Mouse (Mus musculus) testis, adult 10 weeks (tissue): ENCODE measurements around the gene Tmem141. TPM values are rescaled to one million over a fixed set of nuclear protein-coding genes. Genes with fewer than 3 reads are reported as not detected.

Source experiments
- polyA plus RNA-seq: library from polyadenylated mRNA; stranded (reverse); fragments of 350-450 nt; fragmentation: Illumina TruSeq; extraction: RNeasy Lipid Tissue Mini Kit (QIAGEN cat#74804); gene quantifications from one replicate; pipeline ENCODE4 v1.2.3, GENCODE M21; 2014; ENCODE audit warnings: low read depth, low replicate concordance

The Tmem141 gene
- 2.3 TPM for polyA plus RNA-seq

DNA sequence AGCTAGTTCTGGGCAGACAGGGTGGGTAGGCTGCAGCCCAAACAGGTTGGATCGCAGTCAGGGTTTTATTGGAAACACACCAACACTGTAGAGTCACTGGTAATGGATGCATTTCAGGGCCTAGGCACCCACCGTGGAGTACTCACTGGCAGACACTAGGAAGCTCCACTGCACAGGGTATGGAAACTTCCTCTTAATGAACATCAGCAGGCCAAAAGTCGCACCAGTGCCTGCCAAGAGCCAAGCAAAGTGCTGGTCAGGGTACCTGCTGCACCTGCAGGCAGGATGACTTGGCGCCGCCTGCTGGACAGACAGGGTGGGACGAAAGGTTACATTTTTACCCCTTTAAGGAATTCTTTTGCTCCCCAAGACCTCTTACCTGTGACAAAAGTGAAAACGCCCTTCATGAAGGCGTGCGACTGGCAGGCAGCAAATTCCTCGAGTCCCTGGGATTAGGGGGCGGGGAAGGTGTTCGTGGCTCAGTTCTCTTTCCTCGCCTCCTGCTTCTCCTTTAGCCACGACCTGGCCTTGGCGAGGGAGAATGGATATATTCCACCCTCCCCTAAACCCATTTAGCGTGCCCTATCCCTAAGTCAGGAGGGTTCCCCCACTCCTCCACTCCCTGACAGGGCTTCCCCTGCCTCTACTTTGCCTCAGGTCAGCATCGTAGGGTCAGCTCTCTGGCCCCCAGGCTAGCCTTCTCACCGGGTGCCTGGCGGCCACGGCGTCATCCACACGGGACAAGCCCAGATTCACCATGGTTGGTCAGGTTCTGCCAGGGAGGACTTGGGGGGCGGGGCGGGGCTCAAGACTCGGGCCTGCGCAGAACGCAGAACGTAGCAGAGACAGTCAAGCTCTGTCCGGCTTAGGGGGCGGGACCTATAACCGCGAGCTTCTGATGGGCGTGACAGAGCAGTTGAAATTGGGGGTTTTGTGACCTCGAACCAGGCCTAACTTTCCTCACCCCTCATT lies at the start of gene Tmem141:
Gene Tmem141, minus strand, starts transcription at position 777 of the 972 bp plus-strand sequence.

GRCm38 (mm10) chr2:25657652-25658051 lies 35.8 kb upstream of the Tmem141 start, which contains the start of gene Lcn5:
TSS of gene Lcn5 (plus strand) at chr2:25657952.

DNA sequence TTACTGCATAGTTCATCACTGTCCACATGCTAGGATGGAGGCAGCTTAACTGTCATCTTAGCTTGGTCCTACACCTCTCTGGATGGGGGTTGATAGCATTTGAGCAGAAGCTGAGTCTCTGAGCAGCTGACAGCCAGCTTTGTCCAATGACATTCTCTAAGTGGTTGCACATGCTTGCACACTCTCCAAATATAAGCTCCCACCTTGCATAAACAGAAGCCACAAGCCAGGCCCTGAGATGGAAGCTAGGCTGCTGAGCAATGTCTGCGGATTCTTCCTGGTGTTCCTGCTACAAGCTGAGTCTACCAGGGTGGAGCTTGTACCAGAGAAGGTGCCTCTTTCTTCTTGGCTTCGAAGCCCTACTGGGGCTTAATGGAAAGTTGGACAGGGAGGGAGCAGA lies 31.1 kb upstream of the Tmem141 start, which contains the start of gene Lcn8:
Gene Lcn8, plus strand, starts transcription at position 219 of the 400 bp plus-strand sequence.

GRCm38 (mm10) chr2:25627811-25628210 lies 6.0 kb upstream of the Tmem141 start, which contains the start of gene Fcna:
TSS of gene Fcna (minus strand) at chr2:25628030.

GRCm38 (mm10) chr2:25617578-25617977 lies 4.2 kb downstream of the Tmem141 start, which contains the start of gene Ccdc183:
TSS of gene Ccdc183 (minus strand) at chr2:25617678.

DNA sequence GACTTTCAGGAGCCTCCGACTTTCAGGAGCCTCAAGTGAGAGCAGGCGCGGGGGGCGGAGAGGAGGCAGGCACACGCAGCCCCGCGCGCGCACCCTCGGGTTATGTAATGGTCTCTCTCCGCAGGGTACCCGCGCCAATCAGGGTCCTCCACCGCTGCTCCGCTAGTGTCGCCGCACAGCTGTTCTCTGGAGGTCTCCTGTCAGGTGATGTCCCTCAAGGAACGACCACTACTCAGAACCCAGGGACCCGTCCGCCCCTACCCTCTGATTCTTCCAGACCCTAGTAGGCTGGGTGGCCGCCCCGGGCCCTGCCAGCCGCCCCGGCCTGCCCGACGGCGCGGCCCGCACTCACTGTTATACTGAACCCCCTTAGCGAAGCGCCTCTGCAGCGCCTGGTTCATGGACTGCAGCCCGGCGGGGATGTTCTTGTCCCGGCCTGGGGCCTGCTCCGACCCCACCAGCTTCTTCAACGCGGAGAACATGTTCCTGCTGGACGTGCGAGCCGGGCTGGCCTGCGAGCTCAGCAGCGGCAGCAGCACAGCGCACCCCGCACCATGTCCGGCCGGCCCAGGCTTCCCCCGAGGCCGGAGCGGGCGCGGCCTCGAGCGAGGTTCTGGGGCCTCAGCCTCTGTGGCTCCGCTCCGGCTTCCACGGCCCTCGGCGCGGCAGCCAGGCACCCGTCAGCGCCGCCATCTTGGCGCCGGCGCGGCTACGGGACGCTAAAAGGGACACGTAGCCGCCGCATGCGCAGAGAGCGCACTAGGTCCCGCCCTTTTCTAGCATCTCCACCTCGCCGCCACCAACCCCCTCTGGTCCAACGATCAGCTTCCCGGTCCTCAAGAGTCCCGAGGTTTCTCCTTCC lies 13.8 kb downstream of the Tmem141 start, which contains the start of gene Rabl6:
Gene Rabl6, minus strand, starts transcription at position 761 of the 862 bp plus-strand sequence.

GRCm38 (mm10) chr2:25581294-25581864 lies 40.4 kb downstream of the Tmem141 start, which contains the start of gene Ajm1:
TSS of gene Ajm1 (minus strand) at chr2:25581757.

GRCm38 (mm10) chr2:25574579-25575431 lies 47.0 kb downstream of the Tmem141 start, which contains the start of the genes Mamdc4 and Phpt1:
TSS of gene Mamdc4 (minus strand) at chr2:25574845.
TSS of gene Phpt1 (minus strand) at chr2:25575224.

Other genes with a start within 250 kb of the Tmem141 start
- gene Sapcd2, start 249.7 kb downstream of the Tmem141 start, polyA plus RNA-seq: 0.06 TPM
- 0.10 TPM for gene Entpd2, start 226.1 kb downstream of the Tmem141 start, polyA plus RNA-seq
- 0.70 TPM for gene Npdc1, start 222.7 kb downstream of the Tmem141 start, polyA plus RNA-seq
- not detected for gene Fut7, start 198.7 kb downstream of the Tmem141 start, polyA plus RNA-seq
- 0.34 TPM for gene Abca2, start 193.3 kb downstream of the Tmem141 start, polyA plus RNA-seq
- not detected for gene Clic3, start 165.2 kb downstream of the Tmem141 start, polyA plus RNA-seq
- 2.9 TPM for gene Paxx, start 160.9 kb downstream of the Tmem141 start, polyA plus RNA-seq
- gene Ptgds, start 152.0 kb downstream of the Tmem141 start, polyA plus RNA-seq: 27.8 TPM
- not detected for gene Lcn12, start 128.1 kb downstream of the Tmem141 start, polyA plus RNA-seq
- gene Fbxw5, start 121.3 kb downstream of the Tmem141 start, polyA plus RNA-seq: 6.6 TPM
- gene C8g, start 120.3 kb downstream of the Tmem141 start, polyA plus RNA-seq: 7.9 TPM
- 1.1 TPM for gene Traf2, start 75.1 kb downstream of the Tmem141 start, polyA plus RNA-seq
- gene Edf1, start 64.2 kb downstream of the Tmem141 start, polyA plus RNA-seq: 3.7 TPM
- 1.2 TPM for gene Mamdc4, start 47.2 kb downstream of the Tmem141 start, polyA plus RNA-seq
- 3.4 TPM for gene Phpt1, start 46.8 kb downstream of the Tmem141 start, polyA plus RNA-seq
- not detected for gene Ajm1, start 40.2 kb downstream of the Tmem141 start, polyA plus RNA-seq
- gene Rabl6, start 13.5 kb downstream of the Tmem141 start, polyA plus RNA-seq: 25.0 TPM
- 88.5 TPM for gene Ccdc183, start 4.3 kb downstream of the Tmem141 start, polyA plus RNA-seq
- not detected for gene Fcna, start 6.0 kb upstream of the Tmem141 start, polyA plus RNA-seq
- not detected for gene Lcn8, start 31.1 kb upstream of the Tmem141 start, polyA plus RNA-seq
- not detected for gene Lcn5, start 35.9 kb upstream of the Tmem141 start, polyA plus RNA-seq
- not detected for gene Lcn6, start 54.8 kb upstream of the Tmem141 start, polyA plus RNA-seq
- not detected for gene Lcn10, start 60.7 kb upstream of the Tmem141 start, polyA plus RNA-seq
- gene Obp2a, start 78.0 kb upstream of the Tmem141 start, polyA plus RNA-seq: not detected
- gene Bmyc, start 84.7 kb upstream of the Tmem141 start, polyA plus RNA-seq: 1.2 TPM
- not detected for gene Obp2b, start 115.0 kb upstream of the Tmem141 start, polyA plus RNA-seq
- not detected for gene Lcn3, start 143.6 kb upstream of the Tmem141 start, polyA plus RNA-seq
- gene Lcn11, start 155.0 kb upstream of the Tmem141 start, polyA plus RNA-seq: not detected
- gene Gm13539, start 160.3 kb upstream of the Tmem141 start, polyA plus RNA-seq: 3.1 TPM
- gene Glt6d1, start 193.8 kb upstream of the Tmem141 start, polyA plus RNA-seq: 58.7 TPM
- gene Lcn9, start 201.1 kb upstream of the Tmem141 start, polyA plus RNA-seq: not detected
- not detected for gene Sohlh1, start 225.2 kb upstream of the Tmem141 start, polyA plus RNA-seq
- 0.46 TPM for gene Kcnt1, start 241.7 kb upstream of the Tmem141 start, polyA plus RNA-seq